Mouse (Mus musculus): Measurements from ENCODE around the gene Frat1. TPM values are rescaled to one million over a fixed set of nuclear protein-coding genes. Genes with fewer than 3 reads are reported as not detected.
"Not testable (repeated sequence)": the region's sequence is repeated elsewhere in the genome, so short reads cannot be mapped to it uniquely, and the experiment has no call there.

The Frat1 gene
- total RNA-seq, 2 experiments from 2014 or later, result 3.7 to 4.9 TPM

GRCm38 (mm10) chr19:41869946-41870345, 40.2 kb downstream of the Frat1 start:
- intact Hi-C loops (cut with DNase I), result loop anchor here (10.0 kb wide), 1 partner anchor 215 kb away; no protein-coding TSS in a partner anchor
- not testable (repeated sequence) for DNase-seq (ENCODE audit: low spot score)

- intact Hi-C loops (cut with DNase I), result no loop called here
- no peak for DNase-seq (ENCODE audit: low spot score)
These were observed 42.5 kb downstream of the Frat1 start for GRCm38 (mm10) chr19:41872285-41872684.

- intact Hi-C loops (cut with DNase I), result no loop called here
- DNase-seq (ENCODE audit: low spot score), result no peak
These were observed 44.6 kb downstream of the Frat1 start for GRCm38 (mm10) chr19:41874356-41874755.

GRCm38 (mm10) chr19:41881842-41882241, 52.1 kb downstream of the Frat1 start:
- intact Hi-C loops (cut with DNase I), result no loop called here
- no peak for DNase-seq (ENCODE audit: low spot score)

Other genes with a start within 250 kb of the Frat1 start
- 10 to 100 TPM in 1 of 2 experiments, 1 to 10 TPM in 1; 7.9 to 10.1 TPM for gene Gm340, start 247.6 kb upstream of the Frat1 start, total RNA-seq (2021)
- gene Slit1, start 86.3 kb upstream of the Frat1 start, total RNA-seq (2021), result under 1 TPM; 0.17 to 0.31 TPM
- 1 to 10 TPM; 1.6 to 1.8 TPM for gene Arhgap19, start 27.9 kb upstream of the Frat1 start, total RNA-seq (2021)
- gene Frat2, start 18.2 kb downstream of the Frat1 start, total RNA-seq (2021), result 1 to 10 TPM; 5.6 to 5.8 TPM
- 10 to 100 TPM; 14.1 to 15.5 TPM for gene Rrp12, start 66.2 kb downstream of the Frat1 start, total RNA-seq (2021)
- gene Pgam1, start 82.0 kb downstream of the Frat1 start, total RNA-seq (2021), result 100 to 1,000 TPM in 1 of 2 experiments, 10 to 100 TPM in 1; 98.5 to 103 TPM
- 10 to 100 TPM; 10.8 to 12.4 TPM for gene Exosc1, start 103.5 kb downstream of the Frat1 start, total RNA-seq (2021)
- 10 to 100 TPM; 17.1 to 17.6 TPM for gene Zdhhc16, start 103.5 kb downstream of the Frat1 start, total RNA-seq (2021)
- gene Mms19, start 151.2 kb downstream of the Frat1 start, total RNA-seq (2021), result 10 to 100 TPM; 13.2 to 17.2 TPM
- 10 to 100 TPM; 22.3 to 23.8 TPM for gene Ubtd1, start 151.8 kb downstream of the Frat1 start, total RNA-seq (2021)
- not detected for gene Ankrd2, start 206.0 kb downstream of the Frat1 start, total RNA-seq (2021)
- 1 to 10 TPM; 1.1 to 1.7 TPM for gene Hoga1, start 215.6 kb downstream of the Frat1 start, total RNA-seq (2021)
- gene 4933411K16Rik, start 222.3 kb downstream of the Frat1 start, total RNA-seq (2021), result not detected

Measured in heart, postnatal 25 days (tissue).